Mouse (Mus musculus) liver, embryonic 15.5 days (tissue): Measurements from ENCODE around the gene Olfr875. TPM values are rescaled to one million over a fixed set of nuclear protein-coding genes. Genes with fewer than 3 reads are reported as not detected.
"Not testable (repeated sequence)": the region's sequence is repeated elsewhere in the genome, so short reads cannot be mapped to it uniquely, and the experiment has no call there.

Source experiments
- ATAC-seq: fragments of 200-750 bp; cut with Nextera tagmentation; 2 replicates; pipeline ENCODE4 v1.8.0; 2017; ENCODE audit warnings: moderate number of reproducible peaks, mild to moderate bottlenecking, moderate library complexity; ENCODE audit not compliant: insufficient read depth
- H3K27ac ChIP-seq: fragments of 300-500 bp; sonication (generic); replicated peaks from 2 replicates; pipeline ENCODE4 v1.5.1; 2015; ENCODE audit warnings: mild to moderate bottlenecking, inconsistent platforms
- H3K27me3 ChIP-seq: fragments of 300-500 bp; sonication (generic); 2 replicates; pipeline ENCODE4 v1.6.1; 2015; ENCODE audit warnings: mild to moderate bottlenecking, inconsistent platforms
- H3K36me3 ChIP-seq: fragments of 300-500 bp; sonication (generic); replicated peaks from 2 replicates; pipeline ENCODE4 v1.6.1; 2015; ENCODE audit warnings: moderate library complexity, mild to moderate bottlenecking, inconsistent platforms
- H3K4me1 ChIP-seq: fragments of 300-500 bp; sonication (generic); replicated peaks from 2 replicates; pipeline ENCODE4 v1.6.1; 2015; ENCODE audit warnings: inconsistent platforms
- H3K4me2 ChIP-seq: fragments of 300-500 bp; sonication (generic); 2 replicates; pipeline ENCODE4 v1.6.1; 2015; ENCODE audit warnings: moderate library complexity, mild to moderate bottlenecking, inconsistent platforms
- H3K4me3 ChIP-seq: fragments of 300-500 bp; sonication (generic); replicated peaks from 2 replicates; pipeline ENCODE4 v1.5.1; 2015; ENCODE audit warnings: mild to moderate bottlenecking, inconsistent platforms
- H3K9ac ChIP-seq: fragments of 300-500 bp; sonication (generic); 2 replicates; pipeline ENCODE4 v1.6.1; 2015; ENCODE audit warnings: moderate library complexity, mild to moderate bottlenecking, inconsistent platforms
- H3K9me3 ChIP-seq: fragments of 300-500 bp; sonication (generic); replicated peaks from 2 replicates; pipeline ENCODE4 v1.6.1; 2016; ENCODE audit warnings: inconsistent platforms
- WGBS: fragments of 180-500 bp; shearing (Covaris S2); methylation state at CpG from one replicate; pipeline ENCODE4 v1.1.7; 2015; ENCODE audit warnings: mixed read lengths; ENCODE audit not compliant: insufficient replicate concordance; 5-methylcytosine and 5-hydroxymethylcytosine counted together
- polyA plus RNA-seq: library from polyadenylated mRNA; unstranded; fragments of >200 nt; fragmentation: Nextera tagmentation; extraction: Ambion mirVana; gene quantifications from 2 replicates; pipeline ENCODE4 v1.2.1, GENCODE M21; 2015

Olfr875 gene
- polyA plus RNA-seq, result not detected in 2 replicates

DNA sequence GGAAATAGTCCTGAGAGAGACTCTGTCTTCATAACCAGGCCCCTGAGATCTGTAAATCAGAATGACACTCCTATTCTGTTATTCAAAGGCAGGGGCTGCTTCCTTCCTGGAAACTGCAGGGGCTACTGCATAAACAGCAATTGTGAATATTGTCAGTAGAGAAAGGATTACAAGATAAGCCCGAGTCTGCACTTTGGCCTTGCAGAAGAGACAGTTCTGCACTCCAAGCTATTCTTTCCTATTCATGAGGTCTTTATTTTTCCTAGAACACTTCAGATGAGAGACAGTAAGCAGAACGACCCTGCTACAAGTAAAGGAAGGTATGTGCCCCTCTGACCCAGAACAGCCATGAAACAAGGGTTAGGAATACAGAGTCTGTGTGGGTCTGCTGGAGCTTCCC, at the start of gene Olfr875:
TSS of gene Olfr875 (plus strand) at position 99 of the 400 bp plus-strand sequence.
- Histone ChIP-seq H3K4me3 (no peak within 1 kb of the TSS), H3K4me1 (no peaks in the 10 kb centered on the region), H3K27ac (no peak within 1 kb of the TSS), H3K36me3 (no peaks in the 10 kb centered on the region), H3K27me3 (no peaks in the 10 kb centered on the region), H3K9me3 (no peaks in the 10 kb centered on the region), H3K4me2 (no peak within 1 kb of the TSS), H3K9ac (no peak within 1 kb of the TSS)
- no peak for ATAC-seq
- 16% methylated on average over 2 of the region's 2 CpGs for WGBS

- no peaks in the 10 kb centered on the region for H3K9me3 ChIP-seq
- H3K4me1 ChIP-seq, result no peaks in the 10 kb centered on the region
- H3K27me3 ChIP-seq, result no peaks in the 10 kb centered on the region
- H3K27ac ChIP-seq, result no peak overlapping the region
- no peak overlapping the region for H3K9ac ChIP-seq
- no peak overlapping the region for H3K4me3 ChIP-seq
- 59% methylated on average over 1 of the region's 1 CpGs for WGBS
- no peak for ATAC-seq
- no peak overlapping the region for H3K4me2 ChIP-seq
- no peaks in the 10 kb centered on the region for H3K36me3 ChIP-seq
Measured at GRCm38 (mm10) chr9:37734310-37734709, 37.3 kb upstream of the Olfr875 start.

DNA sequence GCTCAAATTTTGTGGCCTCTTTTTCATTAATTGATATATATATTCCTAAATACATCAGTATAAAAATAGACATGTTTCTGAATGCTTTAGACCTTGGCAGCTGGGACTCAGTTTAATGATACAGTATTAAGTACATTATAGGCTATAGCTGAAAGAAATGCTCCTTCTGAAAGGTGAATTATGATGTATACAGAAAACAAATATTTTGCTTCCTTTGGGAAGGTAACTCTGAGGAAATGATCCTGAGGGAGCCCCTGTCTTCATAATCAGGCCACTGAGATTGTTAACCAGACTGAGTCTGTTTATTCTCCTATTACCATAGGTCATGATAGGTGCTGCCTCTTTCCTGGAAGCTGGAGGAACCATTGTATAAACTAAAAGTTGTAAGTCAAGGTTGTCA, 26.9 kb upstream of the Olfr875 start, which contains the start of gene Olfr874:
TSS of gene Olfr874 (plus strand) at position 301 of the 400 bp plus-strand sequence.
- Histone ChIP-seq H3K27me3 (no peaks in the 10 kb centered on the region), H3K4me2 (no peak within 1 kb of the TSS), H3K4me3 (no peak within 1 kb of the TSS), H3K9ac (no peak within 1 kb of the TSS), H3K36me3 (no peaks in the 10 kb centered on the region), H3K27ac (no peak within 1 kb of the TSS), H3K9me3 (no peaks in the 10 kb centered on the region), H3K4me1 (no peaks in the 10 kb centered on the region)
- no peak for ATAC-seq

GRCm38 (mm10) chr9:37750319-37751075, 21.2 kb upstream of the Olfr875 start:
- Histone ChIP-seq H3K4me2 (no peak overlapping the region), H3K36me3 (no peaks in the 10 kb centered on the region), H3K4me3 (no peak overlapping the region), H3K9me3 (no peaks in the 10 kb centered on the region), H3K4me1 (no peaks in the 10 kb centered on the region), H3K27ac (no peak overlapping the region), H3K27me3 (no peaks in the 10 kb centered on the region), H3K9ac (no peak overlapping the region)
- WGBS, result 44% methylated on average over 7 of the region's 7 CpGs
- ATAC-seq, result no peak

GRCm38 (mm10) chr9:37751467-37751866, 20.2 kb upstream of the Olfr875 start:
- H3K4me2 ChIP-seq, result no peak overlapping the region
- no peak overlapping the region for H3K9ac ChIP-seq
- H3K9me3 ChIP-seq, result no peaks in the 10 kb centered on the region
- H3K27me3 ChIP-seq, result no peaks in the 10 kb centered on the region
- no peak overlapping the region for H3K4me3 ChIP-seq
- H3K36me3 ChIP-seq, result no peaks in the 10 kb centered on the region
- no peak for ATAC-seq
- WGBS, result 59% methylated on average over 2 of the region's 2 CpGs
- H3K4me1 ChIP-seq, result no peaks in the 10 kb centered on the region
- H3K27ac ChIP-seq, result no peak overlapping the region

- H3K4me2 ChIP-seq, result no peak overlapping the region
- no peak overlapping the region for H3K4me3 ChIP-seq
- H3K9me3 ChIP-seq, result no peaks in the 10 kb centered on the region
- ATAC-seq, result no peak
- H3K36me3 ChIP-seq, result no peaks in the 10 kb centered on the region
- no peaks in the 10 kb centered on the region for H3K27me3 ChIP-seq
- 59% methylated on average over 4 of the region's 4 CpGs for WGBS
- no peak overlapping the region for H3K27ac ChIP-seq
- no peak overlapping the region for H3K9ac ChIP-seq
- no peaks in the 10 kb centered on the region for H3K4me1 ChIP-seq
Measured at GRCm38 (mm10) chr9:37752006-37752405, 19.7 kb upstream of the Olfr875 start.

GRCm38 (mm10) chr9:37761728-37762127, 9.9 kb upstream of the Olfr875 start:
- no peaks in the 10 kb centered on the region for H3K4me1 ChIP-seq
- 61% methylated on average over 2 of the region's 2 CpGs for WGBS
- H3K4me2 ChIP-seq, result no peak overlapping the region

GRCm38 (mm10) chr9:37762541-37762940, 9.1 kb upstream of the Olfr875 start:
- Histone ChIP-seq H3K27me3 (no peaks in the 10 kb centered on the region), H3K9ac (no peak overlapping the region), H3K4me3 (no peak overlapping the region), H3K4me1 (no peaks in the 10 kb centered on the region), H3K27ac (no peak overlapping the region), H3K9me3 (no peaks in the 10 kb centered on the region), H3K36me3 (no peaks in the 10 kb centered on the region), H3K4me2 (no peak overlapping the region)
- 27% methylated on average over 2 of the region's 2 CpGs for WGBS
- ATAC-seq, result no peak

More at GRCm38 (mm10) chr9:37761728-37762127, 9.9 kb upstream of the Olfr875 start:
- Histone ChIP-seq H3K36me3 (no peaks in the 10 kb centered on the region), H3K9me3 (no peaks in the 10 kb centered on the region), H3K4me3 (no peak overlapping the region), H3K9ac (no peak overlapping the region), H3K27ac (no peak overlapping the region), H3K27me3 (no peaks in the 10 kb centered on the region)
- no peak for ATAC-seq

DNA sequence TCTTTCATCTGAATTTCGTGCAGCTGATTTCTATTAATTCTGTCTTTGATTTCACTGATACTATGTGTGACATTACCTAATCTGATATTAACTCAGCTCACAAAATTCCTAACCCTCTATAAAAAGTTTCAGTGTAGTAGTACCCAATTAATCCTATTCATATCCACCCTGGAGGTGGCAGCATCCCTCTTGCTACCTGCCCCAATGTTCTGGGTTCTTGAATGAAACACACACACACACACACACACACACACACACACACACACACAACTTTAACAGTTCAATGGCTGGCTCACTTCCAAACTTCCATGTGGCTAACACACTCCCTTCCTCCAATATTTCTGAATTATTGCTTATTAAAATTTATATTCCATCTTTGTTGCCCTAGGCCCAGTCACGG, 996 bp upstream of the Olfr875 start:
- no peak overlapping the region for H3K4me2 ChIP-seq
- no peaks in the 10 kb centered on the region for H3K27me3 ChIP-seq
- no peak for ATAC-seq
- no peaks in the 10 kb centered on the region for H3K9me3 ChIP-seq
- H3K4me1 ChIP-seq, result no peaks in the 10 kb centered on the region
- no peak overlapping the region for H3K4me3 ChIP-seq
- H3K9ac ChIP-seq, result no peak overlapping the region
- WGBS, result 41% methylated on average over 2 of the region's 2 CpGs
- no peak overlapping the region for H3K27ac ChIP-seq
- no peaks in the 10 kb centered on the region for H3K36me3 ChIP-seq

GRCm38 (mm10) chr9:37782766-37783260, 11.2 kb downstream of the Olfr875 start:
- H3K9ac ChIP-seq, result no peak overlapping the region
- H3K4me3 ChIP-seq, result no peak overlapping the region
- no peaks in the 10 kb centered on the region for H3K4me1 ChIP-seq
- no peaks in the 10 kb centered on the region for H3K27me3 ChIP-seq
- peak overlapping the region; percentile 35 for H3K4me2 ChIP-seq
- ATAC-seq, result peak; percentile 81
- H3K27ac ChIP-seq, result no peak overlapping the region
- 14% methylated on average over 7 of the region's 7 CpGs for WGBS
- H3K36me3 ChIP-seq, result no peaks in the 10 kb centered on the region
- no peaks in the 10 kb centered on the region for H3K9me3 ChIP-seq

- ATAC-seq, H3K4me3 ChIP-seq, H3K4me1 ChIP-seq, H3K27ac ChIP-seq, H3K9ac ChIP-seq, H3K36me3 ChIP-seq, H3K4me2 ChIP-seq, H3K9me3 ChIP-seq, H3K27me3 ChIP-seq: not testable (repeated sequence)
- WGBS, result 52% methylated on average over 11 of the region's 15 CpGs
Measured at GRCm38 (mm10) chr9:37783394-37784387, 12.0 kb downstream of the Olfr875 start.
